Mouse (Mus musculus) midbrain, postnatal 0 days (tissue): ENCODE results near the gene a. TPM values are rescaled to one million over a fixed set of nuclear protein-coding genes. Genes with fewer than 3 reads are reported as not detected.

Experiments
- ATAC-seq: fragments of 200-750 bp; cut with Nextera tagmentation; 2 replicates; pipeline ENCODE4 v1.8.0; 2017; ENCODE audit warnings: moderate number of reproducible peaks, mild to moderate bottlenecking, moderate TSS enrichment, moderate library complexity; ENCODE audit not compliant: low FRiP score
- DNase-seq: peaks from one replicate; pipeline ENCODE4 v3.0.0-alpha.2; 2015; ENCODE audit warnings: low spot score
- H3K27ac ChIP-seq: fragments of 300-500 bp; sonication (generic); 2 replicates; pipeline ENCODE4 v1.5.1; 2014; ENCODE audit warnings: low read depth, mild to moderate bottlenecking, low read length, mixed read lengths
- H3K27me3 ChIP-seq: fragments of 300-500 bp; sonication (generic); 2 replicates; pipeline ENCODE4 v1.6.1; 2014; ENCODE audit warnings: low read length, control low read depth, mixed read lengths; ENCODE audit not compliant: insufficient read depth
- H3K36me3 ChIP-seq: fragments of 300-500 bp; sonication (generic); 2 replicates; pipeline ENCODE4 v1.6.1; 2014; ENCODE audit warnings: low read length, control low read depth, mixed read lengths; ENCODE audit not compliant: insufficient read depth
- H3K4me1 ChIP-seq: fragments of 300-500 bp; sonication (generic); 2 replicates; pipeline ENCODE4 v1.6.1; 2014; ENCODE audit warnings: mild to moderate bottlenecking, control low read depth, antibody characterized with exemption, low read length, mixed read lengths; ENCODE audit not compliant: insufficient read depth
- H3K4me2 ChIP-seq: fragments of 300-500 bp; sonication (generic); 2 replicates; pipeline ENCODE4 v1.6.1; 2014; ENCODE audit warnings: low read depth, mild to moderate bottlenecking, low read length, mixed read lengths; ENCODE audit not compliant: poor library complexity, severe bottlenecking
- H3K4me3 ChIP-seq: fragments of 300-500 bp; sonication (generic); 2 replicates; pipeline ENCODE4 v1.5.1; 2014; ENCODE audit warnings: low read depth, mild to moderate bottlenecking, low read length, moderate library complexity
- H3K9ac ChIP-seq: fragments of 300-500 bp; sonication (generic); replicated peaks from 2 replicates; pipeline ENCODE4 v1.6.1; 2014; ENCODE audit warnings: mild to moderate bottlenecking, low read length, moderate library complexity, mixed read lengths; ENCODE audit not compliant: poor library complexity, severe bottlenecking
- H3K9me3 ChIP-seq: fragments of 300-500 bp; sonication (generic); 2 replicates; pipeline ENCODE4 v1.6.1; 2016; ENCODE audit warnings: low read length, control low read depth
- CTCF ChIP-seq: IDR thresholded peaks from 2 replicates; pipeline ENCODE4 v1.5.1; 2016; ENCODE audit warnings: antibody characterized with exemption, mild to moderate bottlenecking
- WGBS: fragments of 180-500 bp; shearing (Covaris S2); extraction: QIAGEN DNeasy Blood & Tissue Kit; methylation state at CpG from one replicate; pipeline ENCODE4 v1.1.7; 2014; 5-methylcytosine and 5-hydroxymethylcytosine counted together
- polyA plus RNA-seq: library from polyadenylated mRNA; unstranded; fragments of >200 nt; fragmentation: Nextera tagmentation; extraction: Ambion mirVana; gene quantifications from 2 replicates; pipeline ENCODE4 v1.2.1, GENCODE M21; 2015
- total RNA-seq: library from RNA; depleted of rRNA; stranded (reverse); fragments of >200 nt; gene quantifications from 2 replicates; pipeline ENCODE4 v1.2.3, GENCODE M21; 2014

Gene a
- total and polyA plus RNA-seq, 2 experiments from 2014 or later, result 1.1 TPM; not detected in 1

- Histone ChIP-seq H3K9ac (no peak overlapping the region), H3K27ac (no peak overlapping the region), H3K4me3 (no peak overlapping the region), H3K36me3 (no peaks in the 10 kb centered on the region), H3K4me2 (no peak overlapping the region), H3K9me3 (no peaks in the 10 kb centered on the region), H3K27me3 (no peaks in the 10 kb centered on the region), H3K4me1 (no peaks in the 10 kb centered on the region)
- no peak for TF ChIP-seq CTCF
- DNase-seq (no peak), ATAC-seq (no peak)
- 71% methylated on average over 11 of the region's 11 CpGs for WGBS
These were observed 4.4 kb upstream of the a start for GRCm38 (mm10) chr2:154786776-154787175.

DNA sequence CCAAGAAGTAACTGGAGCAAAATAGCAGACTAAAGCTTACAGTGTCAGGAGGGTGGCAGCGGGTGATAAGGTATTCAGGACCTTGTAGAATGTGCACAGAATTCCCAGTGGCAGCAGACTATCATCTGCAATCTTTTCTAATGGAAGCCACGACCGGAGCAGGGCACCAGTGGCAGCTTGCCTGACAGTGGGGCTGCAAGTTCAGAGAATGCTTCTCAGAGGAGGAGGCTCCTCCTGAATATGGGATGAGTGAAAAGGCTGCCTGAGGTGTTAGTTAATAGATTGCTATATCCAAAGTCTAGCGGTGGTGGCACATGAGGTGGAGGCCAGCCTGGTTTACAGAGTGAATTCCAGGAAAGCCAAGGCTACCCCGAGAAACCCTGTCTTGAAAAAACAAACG is 1.8 kb upstream of the a start:
- 65% methylated on average over 6 of the region's 6 CpGs for WGBS
- Histone ChIP-seq H3K9me3 (no peaks in the 10 kb centered on the region), H3K9ac (no peak overlapping the region), H3K27me3 (no peaks in the 10 kb centered on the region), H3K4me2 (no peak overlapping the region), H3K4me1 (peaks cover 14% of the 10 kb centered on the region; the same call in 1 of the 2 replicates), H3K36me3 (no peaks in the 10 kb centered on the region), H3K27ac (no peak overlapping the region), H3K4me3 (no peak overlapping the region)
- no peak for TF ChIP-seq CTCF
- DNase-seq (no peak), ATAC-seq (no peak)

DNA sequence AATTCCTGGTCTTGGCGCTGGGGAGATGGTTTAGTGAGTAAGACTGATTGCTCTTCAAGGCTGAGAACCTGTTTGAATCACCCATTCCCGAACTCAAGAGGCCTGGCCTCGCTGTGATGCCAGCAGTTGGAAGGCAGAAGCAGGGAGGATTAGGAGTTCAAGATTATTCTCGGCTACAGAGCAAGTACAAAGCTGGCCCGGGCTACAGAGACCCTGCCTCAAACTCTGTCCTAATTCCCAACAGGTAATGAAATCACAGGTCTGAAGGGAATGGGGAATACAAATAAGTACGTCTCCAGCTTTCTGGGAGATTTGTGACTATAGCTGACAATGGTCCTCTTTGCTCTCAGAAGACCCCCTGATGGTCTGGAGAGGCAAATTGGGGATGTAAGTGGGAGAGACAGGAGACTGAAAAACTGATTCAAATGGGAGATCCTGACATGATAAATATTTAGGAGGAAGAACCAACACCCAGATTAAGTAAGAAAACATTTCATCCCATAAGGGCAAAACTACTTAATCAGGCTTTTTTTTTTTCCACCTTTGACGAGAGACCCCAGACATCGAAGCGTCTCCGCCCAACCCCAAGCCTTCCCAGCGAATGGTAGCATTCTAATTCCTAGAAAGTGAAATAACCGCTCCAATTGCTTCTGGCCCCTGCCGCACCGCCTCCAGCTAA is 1.1 kb upstream of the a start:
- Histone ChIP-seq H3K9ac (peak overlapping the region; percentile 84; the same call in 1 of the 2 replicates), H3K9me3 (no peaks in the 10 kb centered on the region), H3K4me3 (peak overlapping the region; percentile 97), H3K4me1 (peaks cover 14% of the 10 kb centered on the region; the same call in 1 of the 2 replicates), H3K36me3 (no peaks in the 10 kb centered on the region), H3K4me2 (peak overlapping the region; percentile 91), H3K27ac (peak overlapping the region; percentile 92), H3K27me3 (no peaks in the 10 kb centered on the region)
- 4% methylated on average over 14 of the region's 14 CpGs for WGBS
- DNase-seq, result no peak
- no peak for ATAC-seq
- no peak for TF ChIP-seq CTCF

DNA sequence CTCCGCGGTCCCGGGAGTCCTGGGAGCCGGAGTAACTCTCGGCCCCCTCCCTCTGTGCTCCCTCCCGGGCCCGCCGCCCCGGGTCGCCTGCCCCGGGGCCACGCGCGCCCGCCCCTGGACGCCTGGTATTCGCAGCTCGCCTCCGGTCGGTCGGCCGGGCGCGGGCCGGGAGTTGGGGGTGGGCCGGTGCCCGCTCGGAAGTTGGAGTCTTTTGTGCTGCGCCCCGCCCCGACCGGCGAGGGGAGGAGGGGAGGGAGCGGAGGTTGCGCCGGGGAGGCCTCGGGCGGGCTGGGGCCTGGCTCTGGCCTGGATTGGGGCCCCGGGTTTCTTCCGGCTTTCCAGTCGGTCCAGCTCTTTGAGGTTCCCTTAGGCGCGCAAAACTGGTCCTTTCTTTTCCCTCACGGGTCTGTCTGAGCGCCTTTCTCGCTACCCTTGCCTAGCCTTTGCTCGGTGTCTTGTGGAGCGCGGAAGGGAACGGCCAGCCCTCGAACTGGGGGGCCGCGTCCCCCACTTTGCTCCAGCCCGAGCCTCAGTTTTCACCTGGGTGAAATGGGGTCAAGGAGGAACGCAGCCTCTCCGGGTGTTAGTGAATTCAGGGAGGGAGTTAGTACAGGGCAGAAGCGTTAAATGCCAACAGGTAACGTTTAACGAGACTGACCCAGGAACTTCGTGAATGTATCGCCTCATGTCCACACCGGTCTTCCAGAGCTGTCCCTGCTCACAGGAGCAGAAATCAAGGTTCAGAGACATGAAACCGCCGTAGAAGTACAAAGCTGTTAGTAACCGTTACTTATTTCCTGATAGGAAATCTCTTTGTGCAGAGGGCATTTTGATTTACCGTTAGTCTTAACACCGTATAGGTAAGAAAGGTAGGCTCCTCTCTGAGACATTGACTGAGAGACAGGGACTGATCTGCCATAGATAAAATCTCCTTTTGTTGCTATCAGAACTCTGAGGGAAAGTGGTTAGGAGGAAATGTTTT is 750 bp downstream of the a start:
- TF ChIP-seq CTCF, result no peak
- Histone ChIP-seq H3K9ac (peak overlapping the region; percentile 84), H3K27me3 (no peaks in the 10 kb centered on the region), H3K4me1 (peaks cover 14% of the 10 kb centered on the region; the same call in 1 of the 2 replicates), H3K4me3 (peak overlapping the region; percentile 97), H3K4me2 (peak overlapping the region; percentile 91), H3K36me3 (no peaks in the 10 kb centered on the region), H3K9me3 (no peaks in the 10 kb centered on the region), H3K27ac (peak overlapping the region; percentile 92)
- under 1% methylated on average over 61 of the region's 67 CpGs for WGBS
- DNase-seq (peak; percentile 43), ATAC-seq (peak; percentile 14; the same call in 1 of the 2 replicates)

DNA sequence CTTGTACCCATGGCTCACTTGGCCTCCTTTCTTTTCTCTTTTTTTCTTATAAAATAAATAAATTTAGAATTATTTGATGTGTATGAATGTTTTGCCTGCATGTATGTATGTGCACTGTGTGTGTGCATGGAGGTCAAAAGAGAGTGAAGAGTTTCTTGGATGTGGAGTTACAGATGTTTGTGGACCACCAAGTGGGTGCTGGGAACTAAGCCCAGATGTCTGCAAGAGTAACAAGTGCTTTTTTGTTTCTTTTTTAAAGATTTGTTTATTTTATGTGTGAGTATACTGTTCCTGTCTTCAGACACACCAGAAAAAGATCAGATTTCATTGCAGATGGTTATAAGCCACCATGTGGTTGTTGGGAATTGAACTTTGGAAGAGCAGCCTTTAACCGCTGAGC is 12.2 kb downstream of the a start:
- ATAC-seq, result no peak
- H3K4me3 ChIP-seq, result no peak overlapping the region
- no peaks in the 10 kb centered on the region for H3K36me3 ChIP-seq
- no peak overlapping the region for H3K9ac ChIP-seq
- 77% methylated on average over 1 of the region's 1 CpGs for WGBS
- no peak for DNase-seq
- H3K27ac ChIP-seq, result no peak overlapping the region
- no peaks in the 10 kb centered on the region for H3K27me3 ChIP-seq
- no peak overlapping the region for H3K4me2 ChIP-seq
- no peaks in the 10 kb centered on the region for H3K9me3 ChIP-seq
- TF ChIP-seq CTCF, result no peak
- no peaks in the 10 kb centered on the region for H3K4me1 ChIP-seq

GRCm38 (mm10) chr2:154803845-154804244 is 12.6 kb downstream of the a start:
- Histone ChIP-seq H3K36me3 (no peaks in the 10 kb centered on the region), H3K4me1 (no peaks in the 10 kb centered on the region), H3K4me2 (no peak overlapping the region), H3K9ac (no peak overlapping the region), H3K27me3 (no peaks in the 10 kb centered on the region), H3K4me3 (no peak overlapping the region), H3K9me3 (no peaks in the 10 kb centered on the region), H3K27ac (no peak overlapping the region)
- DNase-seq, result no peak
- 67% methylated on average over 4 of the region's 4 CpGs for WGBS
- ATAC-seq, result no peak
- no peak for TF ChIP-seq CTCF
